Mouse (Mus musculus) ovary, postnatal 36 days (tissue): Measurements from ENCODE around the gene Tmem37.

Source experiments
- DNase-seq: peaks from one replicate; pipeline ENCODE4 v3.0.0; 2022; ENCODE audit warnings: low spot score, mixed read lengths

The Tmem37 gene

DNA sequence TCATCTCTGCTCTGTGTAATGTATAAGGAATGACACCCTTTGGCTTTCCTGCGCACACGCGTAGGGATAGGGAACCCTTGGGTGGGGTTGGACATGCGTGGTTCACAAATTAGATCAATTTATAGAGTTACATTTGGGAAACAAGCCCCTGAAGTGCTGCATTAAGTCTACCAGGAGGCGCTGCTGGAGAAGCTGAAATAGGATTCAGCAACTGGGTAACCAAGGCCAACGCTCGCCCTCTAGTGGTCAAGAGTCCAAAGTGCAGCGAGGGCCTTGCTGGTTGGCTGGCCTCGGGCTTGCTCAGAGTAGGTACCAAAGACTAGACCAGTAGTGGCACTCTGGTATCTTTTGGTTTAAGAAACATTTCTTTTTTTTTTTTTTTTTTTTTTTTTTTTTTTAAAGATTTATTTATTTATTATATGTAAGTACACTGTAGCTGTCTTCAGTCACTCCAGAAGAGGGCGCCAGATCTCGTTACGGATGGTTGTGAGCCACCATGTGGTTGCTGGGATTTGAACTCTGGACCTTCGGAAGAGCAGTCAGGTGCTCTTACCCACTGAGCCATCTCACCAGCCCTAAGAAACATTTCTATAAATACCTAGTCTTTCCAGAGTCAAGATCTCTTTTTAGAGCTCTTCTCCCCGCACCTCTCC, 19.7 kb upstream of the Tmem37 start:
- peak; percentile 82 for DNase-seq

DNA sequence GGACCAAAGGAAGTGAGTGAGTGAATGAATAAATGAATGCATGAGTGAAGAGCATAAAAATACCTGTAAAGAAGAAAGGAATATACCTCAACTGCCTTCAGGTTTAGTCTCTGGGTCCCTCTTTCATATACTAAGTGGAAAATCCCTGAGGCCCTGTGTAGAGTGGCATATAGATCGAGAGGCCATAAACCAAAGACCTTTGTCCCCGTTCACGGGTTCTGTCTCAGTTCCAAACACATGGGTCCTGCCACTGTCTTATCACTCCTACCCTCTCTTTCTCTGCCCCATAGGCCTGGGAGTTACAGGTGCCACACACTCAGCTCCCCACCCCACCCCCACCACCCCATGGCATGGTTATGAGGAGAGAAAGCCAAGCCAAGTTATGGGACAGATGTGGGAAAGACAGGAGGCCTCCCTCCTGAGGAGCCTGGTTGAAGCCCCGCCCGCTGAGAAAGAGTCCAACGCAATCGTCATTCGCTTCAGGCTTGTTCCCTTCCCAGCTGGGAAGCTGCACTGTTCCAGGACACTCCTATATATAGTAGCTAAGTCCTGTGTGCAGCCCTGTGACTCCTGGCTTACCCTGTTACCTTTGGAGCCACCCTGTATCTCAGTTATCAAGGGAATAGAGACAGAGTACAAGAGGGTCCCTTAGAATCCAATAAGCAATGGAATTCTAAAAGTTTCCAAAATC, 17.2 kb upstream of the Tmem37 start:
- no peak for DNase-seq

- DNase-seq = no peak
Observed at GRCm38 (mm10) chr1:120089180-120089579, 15.3 kb upstream of the Tmem37 start.

- no peak for DNase-seq
Observed at GRCm38 (mm10) chr1:120086644-120087043, 12.8 kb upstream of the Tmem37 start.

DNA sequence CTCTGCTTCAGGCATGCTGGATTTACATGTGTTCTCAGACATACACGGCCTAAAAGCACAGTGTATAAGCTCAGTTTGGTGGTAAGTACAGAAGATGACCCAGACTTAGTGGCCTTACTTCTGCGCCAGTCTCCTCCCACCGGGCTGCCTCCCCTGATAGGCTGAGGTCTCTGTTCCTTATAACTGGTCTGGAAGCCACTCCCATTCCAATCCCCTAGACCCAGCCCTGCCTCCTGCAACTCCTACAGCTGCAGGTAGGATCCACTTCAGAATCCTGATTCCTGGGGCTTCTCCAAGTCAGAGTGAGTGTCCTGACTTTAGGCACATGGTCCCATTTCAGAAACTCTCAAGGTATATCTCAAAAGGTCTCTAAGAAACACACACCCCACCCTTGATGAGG, 11.8 kb upstream of the Tmem37 start:
- no peak for DNase-seq

DNA sequence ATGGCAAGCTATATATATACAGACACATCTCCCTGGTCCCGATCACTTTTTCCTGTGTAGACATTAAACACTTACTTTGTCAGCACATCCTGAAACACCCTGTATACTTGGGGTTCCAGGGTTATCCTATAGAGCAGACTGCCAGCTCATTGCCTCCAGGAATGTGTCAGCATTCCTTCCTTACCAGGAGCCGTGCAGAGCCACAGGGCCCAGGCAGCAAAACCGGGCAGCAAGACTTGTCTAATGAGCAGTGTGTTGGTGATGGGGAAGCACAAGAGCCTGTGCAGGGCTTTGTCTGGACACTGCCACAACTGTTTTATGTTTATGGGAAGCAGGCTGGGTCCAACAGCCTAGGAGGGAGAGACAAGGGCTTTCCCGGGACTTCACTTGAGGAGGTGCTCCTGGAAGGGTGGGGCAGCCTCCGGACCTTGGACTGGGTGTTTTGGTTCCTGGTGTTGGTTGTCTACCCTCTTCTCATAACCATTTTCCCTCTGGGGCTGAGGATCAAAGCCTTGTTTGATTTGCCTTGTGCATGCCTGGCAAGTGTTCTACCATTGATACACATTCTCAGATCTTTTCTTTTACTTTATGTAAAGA, 10.1 kb upstream of the Tmem37 start:
- no peak for DNase-seq

DNA sequence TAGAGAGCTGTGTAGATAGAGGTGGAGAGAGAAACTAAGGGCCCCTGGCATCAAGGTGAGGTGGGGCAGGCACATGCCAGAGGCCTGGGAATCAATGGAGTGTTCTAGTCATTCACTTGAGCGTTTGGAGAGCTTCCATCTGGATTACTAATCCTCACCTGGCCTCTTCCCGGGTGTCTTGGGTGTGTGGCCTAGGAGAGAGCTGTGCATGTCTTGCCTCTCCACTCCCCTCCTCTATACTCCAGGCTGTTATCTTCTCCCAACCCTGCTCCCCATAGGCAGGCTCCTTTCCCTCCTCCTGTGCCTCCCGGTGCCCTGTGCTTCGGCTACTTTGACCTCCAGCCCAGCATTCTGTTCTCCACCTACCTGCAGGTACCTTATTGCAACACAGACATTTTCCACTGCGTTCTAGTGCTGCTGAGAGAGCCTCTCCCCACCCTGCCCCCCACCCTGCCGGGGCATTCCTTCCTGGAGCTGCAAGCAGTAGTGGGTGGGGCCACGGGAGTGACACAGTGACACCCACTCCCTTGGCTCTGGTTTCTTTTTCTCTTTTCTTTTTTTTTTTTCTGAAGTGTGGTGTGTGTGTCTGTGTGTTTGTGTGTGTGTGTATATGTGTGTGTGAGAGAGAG, 9.2 kb upstream of the Tmem37 start:
- peak; percentile 11 for DNase-seq

DNA sequence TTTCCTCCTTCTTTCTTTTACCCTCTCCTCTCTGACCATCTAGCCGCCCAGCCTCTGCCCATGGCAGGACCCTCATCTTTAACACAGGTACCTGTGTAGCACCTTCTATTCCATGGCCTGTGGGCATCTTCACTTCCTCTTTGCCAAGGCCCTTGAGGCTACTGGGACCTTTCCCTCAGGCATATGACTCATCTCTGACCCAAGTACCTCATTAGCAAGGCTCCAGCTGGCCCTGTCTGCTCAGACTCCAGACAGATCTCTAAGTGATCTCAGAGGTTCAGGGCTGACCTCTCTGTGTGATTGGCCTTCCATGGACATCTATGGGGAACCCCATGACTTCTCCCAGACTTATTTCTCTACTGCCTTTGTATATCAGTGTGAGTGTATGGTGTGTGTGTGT, 6.8 kb upstream of the Tmem37 start:
- DNase-seq = no peak

- no peak for DNase-seq
Observed at GRCm38 (mm10) chr1:120077746-120078410, 4.0 kb upstream of the Tmem37 start.

DNA sequence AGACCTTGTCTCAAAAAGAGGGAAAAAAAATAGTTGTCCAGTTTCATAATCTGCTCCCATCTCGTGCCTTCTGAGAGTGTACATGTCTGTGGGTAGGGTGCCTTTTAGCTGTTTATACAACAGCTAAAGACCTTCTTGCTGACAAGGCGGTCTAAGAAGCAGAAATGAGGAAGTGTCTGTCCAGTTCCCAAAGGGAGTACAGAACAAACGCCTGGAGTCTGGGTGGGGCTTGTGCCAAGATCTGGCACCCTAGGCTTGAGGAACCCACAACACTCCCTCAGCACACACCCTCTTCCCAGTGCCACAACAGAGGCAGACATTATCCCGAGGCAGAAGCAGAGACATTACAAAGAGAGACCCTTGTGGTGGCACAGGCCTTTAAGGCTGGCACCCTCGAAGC, 1.6 kb upstream of the Tmem37 start:
- DNase-seq = no peak

DNA sequence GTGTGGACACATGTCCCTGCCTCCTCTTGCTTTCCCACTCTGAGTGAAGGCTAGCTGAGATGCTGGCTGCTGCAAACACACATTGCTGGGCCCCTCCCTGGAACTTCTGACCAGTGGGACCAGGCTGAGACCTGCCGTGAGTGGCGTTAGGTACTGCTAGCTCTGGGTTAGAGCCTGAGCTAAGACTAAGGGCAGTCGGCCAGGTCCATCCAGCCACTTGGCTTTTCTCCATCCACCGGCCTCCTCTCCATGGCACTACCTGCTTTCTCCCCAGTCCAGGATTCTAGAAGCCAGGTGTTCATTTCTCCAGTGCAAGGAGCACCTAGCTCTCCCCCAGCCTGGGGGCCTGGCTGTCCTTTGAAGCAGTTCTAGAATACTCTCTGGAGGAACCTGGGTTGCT, 1.1 kb upstream of the Tmem37 start:
- DNase-seq = no peak

DNA sequence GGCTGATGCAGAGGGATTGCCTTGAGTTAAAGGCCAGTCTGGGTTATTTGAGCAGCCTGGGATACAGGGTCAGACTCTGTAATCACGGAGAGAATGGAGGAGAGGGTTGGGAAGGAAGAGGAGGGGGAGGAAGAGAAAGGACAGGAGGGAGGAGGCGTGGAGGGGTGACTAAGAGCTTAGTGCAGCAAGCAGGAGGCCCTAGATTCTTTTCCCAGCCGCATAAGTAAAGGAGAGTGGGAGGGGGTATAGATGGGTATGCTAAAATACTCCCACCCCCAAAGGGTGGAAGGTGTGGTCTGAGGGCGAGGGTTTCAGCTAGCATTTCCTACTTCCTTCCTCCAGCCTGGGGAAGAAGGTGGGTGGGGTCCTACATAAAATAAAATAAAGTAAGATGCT, 431 bp upstream of the Tmem37 start:
- no peak for DNase-seq

DNA sequence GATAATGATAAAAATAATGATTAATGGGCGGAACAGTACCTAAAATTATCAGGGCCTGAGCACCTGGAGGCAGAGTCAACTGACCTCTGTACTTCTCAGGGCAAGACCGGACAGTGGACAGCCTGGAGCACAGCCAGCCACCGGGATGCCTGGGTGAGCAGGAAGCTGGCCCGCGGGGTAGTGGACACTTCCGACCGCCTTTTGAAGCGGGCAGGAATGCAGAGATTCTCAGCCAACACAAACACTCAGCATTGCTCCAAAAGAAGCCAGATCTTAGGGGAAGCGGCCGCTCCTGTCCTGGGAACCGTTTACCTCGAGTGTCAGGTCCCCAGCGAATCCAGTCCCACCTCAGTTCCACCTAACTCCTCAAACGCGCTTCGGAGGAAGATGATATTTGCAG, 974 bp downstream of the Tmem37 start:
- DNase-seq = peak; percentile 30

GRCm38 (mm10) chr1:120071133-120071532, 2.7 kb downstream of the Tmem37 start:
- no peak for DNase-seq

- no peak for DNase-seq
Observed at GRCm38 (mm10) chr1:120070168-120070567, 3.7 kb downstream of the Tmem37 start.

DNA sequence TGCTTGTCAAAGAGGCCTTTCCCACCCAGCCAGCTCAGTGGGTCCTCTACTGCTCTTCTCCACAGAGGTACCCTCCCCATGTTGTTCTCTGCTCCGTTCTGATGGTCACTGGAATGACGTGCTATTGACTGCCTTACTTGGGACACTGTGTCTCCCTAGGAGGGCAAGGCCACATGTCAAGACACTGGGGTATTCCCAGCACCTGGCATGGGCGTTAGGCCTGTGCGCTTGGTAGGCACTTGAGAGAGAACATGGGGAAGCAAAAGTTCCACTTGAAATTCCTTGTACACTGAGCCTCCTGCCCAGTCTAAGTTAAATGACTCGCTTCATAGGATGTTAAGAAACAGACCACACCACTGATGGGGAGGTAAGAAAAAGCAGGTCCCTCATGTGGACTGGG, 4.8 kb downstream of the Tmem37 start:
- no peak for DNase-seq

- no peak for DNase-seq
Observed at GRCm38 (mm10) chr1:120066625-120067024, 7.2 kb downstream of the Tmem37 start.

DNA sequence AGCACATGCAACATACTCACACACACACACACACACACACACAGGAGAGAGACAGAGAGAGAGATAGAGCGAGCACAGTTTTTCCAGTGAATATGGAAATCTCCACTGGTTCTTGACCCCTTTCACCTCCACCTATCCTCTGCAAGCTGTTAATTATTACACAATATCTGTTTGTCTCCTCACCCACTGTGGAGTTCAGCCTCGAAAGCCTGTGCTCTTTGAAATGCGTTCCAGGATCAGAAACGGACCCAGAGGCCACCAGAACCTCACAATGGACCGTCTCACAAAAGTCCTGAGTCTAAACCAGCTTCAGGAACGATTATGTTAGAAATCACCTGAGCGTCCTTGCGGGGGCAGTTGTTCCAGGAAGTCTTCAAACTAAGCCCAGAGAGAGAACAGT, 7.7 kb downstream of the Tmem37 start:
- DNase-seq = no peak

DNA sequence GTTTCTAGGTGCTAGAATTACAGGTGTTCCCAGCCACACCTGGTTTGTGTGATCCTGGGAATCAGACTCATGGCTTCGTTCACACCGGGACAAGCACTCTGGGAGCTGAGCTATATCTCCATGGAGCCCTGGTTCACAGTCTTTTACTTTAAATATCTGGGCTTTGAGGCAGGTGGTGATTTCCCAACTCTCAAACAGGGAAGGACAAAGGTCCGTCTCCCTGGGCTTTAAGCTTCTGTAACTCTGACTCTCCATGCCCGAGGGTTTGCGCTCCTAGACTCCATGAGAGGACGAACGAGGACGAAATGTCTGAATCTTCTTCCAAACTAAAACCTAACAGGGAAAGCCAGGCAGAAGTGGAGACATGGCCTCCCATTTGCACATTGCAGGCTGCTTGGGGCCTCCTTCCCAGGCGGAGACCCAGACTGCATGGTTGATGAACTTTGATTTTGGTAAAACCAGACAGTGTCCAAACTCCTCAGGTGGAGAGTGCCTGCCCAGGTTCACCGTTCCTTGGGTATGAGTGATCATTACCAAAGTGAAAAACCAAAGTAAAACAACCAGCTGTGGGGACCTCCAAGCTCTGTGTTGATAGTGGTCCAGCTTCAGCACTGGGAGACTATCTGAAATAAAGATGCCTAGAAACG, 9.7 kb downstream of the Tmem37 start:
- DNase-seq = no peak

- DNase-seq = no peak
Observed at GRCm38 (mm10) chr1:120062231-120062630, 11.6 kb downstream of the Tmem37 start.

DNA sequence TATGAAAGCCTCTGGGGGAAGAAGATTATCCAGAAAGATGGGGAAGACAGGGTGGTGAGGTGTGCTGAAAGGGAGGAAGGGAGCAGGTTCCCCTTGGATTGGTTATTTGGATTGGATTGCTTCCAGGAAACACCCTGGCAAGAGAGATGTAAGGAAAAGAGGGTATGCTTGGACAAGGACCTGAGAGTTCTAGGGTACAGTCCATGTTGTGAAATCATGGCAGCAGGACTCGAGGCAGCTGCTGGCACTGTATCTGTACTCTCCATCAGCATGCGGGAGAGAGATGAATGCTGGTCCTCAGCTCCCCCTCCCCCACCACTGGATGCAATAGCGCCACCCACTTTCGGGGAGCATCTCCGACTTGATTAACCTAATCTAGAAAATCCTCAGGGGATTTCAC, 13.2 kb downstream of the Tmem37 start:
- no peak for DNase-seq
